Mouse (Mus musculus) olfactory bulb, adult 2 months (tissue): ENCODE measurements around the gene Olfr1428. TPM values are rescaled to one million over a fixed set of nuclear protein-coding genes. Genes with fewer than 3 reads are reported as not detected.
"Not testable (repeated sequence)": the region's sequence is repeated elsewhere in the genome, so short reads cannot be mapped to it uniquely, and the experiment has no call there.

Experiments
- H3K27ac ChIP-seq: fragments of 200-500 bp; 2 replicates; pipeline ENCODE4 v1.5.1; 2012; ENCODE audit warnings: low read depth, low read length; ENCODE audit not compliant: insufficient read depth
- H3K4me1 ChIP-seq: fragments of 200-500 bp; 2 replicates; pipeline ENCODE4 v1.6.1; 2012; ENCODE audit warnings: low read length; ENCODE audit not compliant: control insufficient read depth, insufficient read depth
- H3K4me3 ChIP-seq: fragments of 200-500 bp; 2 replicates; pipeline ENCODE4 v1.5.1; 2012; ENCODE audit warnings: mild to moderate bottlenecking, low read depth, low read length, moderate library complexity; ENCODE audit not compliant: insufficient read depth
- WGBS: fragments of 180-500 bp; shearing (Covaris S2); methylation state at CpG from one replicate; pipeline ENCODE4 v1.1.7; 2018; 5-methylcytosine and 5-hydroxymethylcytosine counted together
- polyA plus RNA-seq: library from polyadenylated mRNA; stranded (reverse); fragments of >200 nt; gene quantifications from 2 replicates; pipeline ENCODE4 v1.2.4, GENCODE M21; 2012; ENCODE audit warnings: low replicate concordance; ENCODE audit not compliant: missing spikeins, insufficient read depth, insufficient read length

Gene Olfr1428
- polyA plus RNA-seq, 1 experiment: not detected

DNA sequence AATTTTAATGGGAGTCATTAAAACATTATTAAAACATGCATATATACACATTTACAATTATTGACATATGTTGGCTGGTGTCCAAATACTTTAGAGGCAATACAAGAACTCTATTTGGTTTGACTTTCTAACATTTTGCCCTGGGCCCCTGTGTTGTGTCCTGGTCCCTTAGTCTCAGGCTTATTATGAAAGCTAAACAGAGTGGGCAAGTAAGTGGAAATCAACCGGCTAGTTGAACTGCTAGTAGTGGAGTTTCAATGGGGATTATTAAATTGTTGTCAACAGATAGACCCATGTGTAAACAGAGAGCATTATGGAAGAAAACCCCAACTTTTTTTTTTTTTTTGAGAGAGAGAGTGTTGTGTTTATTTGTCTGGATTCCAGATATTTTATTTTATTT lies 53.1 kb downstream of the Olfr1428 start, which contains the start of gene Olfr1424:
Gene Olfr1424, minus strand, starts transcription at position 101 of the 400 bp plus-strand sequence.
- WGBS: 82% methylated on average over 1 of the region's 1 CpGs
- not testable (repeated sequence) for H3K4me1 ChIP-seq, H3K4me3 ChIP-seq, H3K27ac ChIP-seq

Other genes with a start within 250 kb of the Olfr1428 start
- gene Olfr1419, start 240.8 kb downstream of the Olfr1428 start, polyA plus RNA-seq: not detected in 2 replicates
- not detected in 2 replicates for gene Olfr1420, start 229.3 kb downstream of the Olfr1428 start, polyA plus RNA-seq
- gene Patl1, start 203.5 kb downstream of the Olfr1428 start, polyA plus RNA-seq: not detected in 2 replicates
- gene Osbp, start 150.0 kb downstream of the Olfr1428 start, polyA plus RNA-seq: 158 TPM in 1 of 2 replicates, not detected in the other
- not detected in 2 replicates for gene Olfr1423, start 74.6 kb downstream of the Olfr1428 start, polyA plus RNA-seq
- gene Olfr1424, start 53.2 kb downstream of the Olfr1428 start, polyA plus RNA-seq: not detected in 2 replicates
- not detected in 2 replicates for gene Olfr1425, start 38.2 kb downstream of the Olfr1428 start, polyA plus RNA-seq
- gene Olfr1426, start 23.9 kb downstream of the Olfr1428 start, polyA plus RNA-seq: not detected in 2 replicates
- gene Olfr1427, start 12.6 kb downstream of the Olfr1428 start, polyA plus RNA-seq: not detected in 2 replicates
- not detected in 2 replicates for gene Olfr76, start 7.3 kb upstream of the Olfr1428 start, polyA plus RNA-seq
- not detected in 2 replicates for gene Olfr1555-ps1, start 54.2 kb upstream of the Olfr1428 start, polyA plus RNA-seq
- gene Olfr1431, start 84.7 kb upstream of the Olfr1428 start, polyA plus RNA-seq: not detected in 2 replicates
- not detected in 2 replicates for gene Olfr1432, start 116.7 kb upstream of the Olfr1428 start, polyA plus RNA-seq
- gene Olfr262, start 125.8 kb upstream of the Olfr1428 start, polyA plus RNA-seq: not detected in 2 replicates
- gene Olfr235, start 145.1 kb upstream of the Olfr1428 start, polyA plus RNA-seq: not detected in 2 replicates
- gene Olfr1434, start 164.0 kb upstream of the Olfr1428 start, polyA plus RNA-seq: not detected in 2 replicates
- not detected in 2 replicates for gene Olfr1436, start 183.2 kb upstream of the Olfr1428 start, polyA plus RNA-seq
- not detected in 2 replicates for gene Olfr1437, start 209.2 kb upstream of the Olfr1428 start, polyA plus RNA-seq
- not detected in 2 replicates for gene Olfr1438-ps1, start 220.0 kb upstream of the Olfr1428 start, polyA plus RNA-seq